Mouse (Mus musculus) heart, embryonic 14.5 days (tissue): ENCODE results near the gene Gm20696. TPM values are rescaled to one million over a fixed set of nuclear protein-coding genes. Genes with fewer than 3 reads are reported as not detected.

Experiments
- ATAC-seq: fragments of 200-750 bp; cut with Nextera tagmentation; 2 replicates; pipeline ENCODE4 v1.8.0; 2017; ENCODE audit warnings: low read depth, moderate TSS enrichment; ENCODE audit not compliant: insufficient number of reproducible peaks, insufficient read depth, low FRiP score
- H3K27ac ChIP-seq, 2 experiments: fragments of 200-500 bp in 1 of 2; fragments of 300-500 bp in 1 of 2; sonication (generic) in 1 of 2; replicated peaks in 1 of 2; 2 replicates each; pipeline ENCODE4 v1.5.1; 2012 to 2014; ENCODE audit warnings: low read depth in 2 of 2, low read length in 2 of 2, control low read depth in 1 of 2, mild to moderate bottlenecking in 1 of 2, mixed read lengths in 1 of 2; ENCODE audit not compliant: control insufficient read depth in 1 of 2, insufficient read depth in 1 of 2
- H3K27me3 ChIP-seq: fragments of 300-500 bp; sonication (generic); 2 replicates; pipeline ENCODE4 v1.6.1; 2014; ENCODE audit warnings: mild to moderate bottlenecking, low read length, control low read depth; ENCODE audit not compliant: control insufficient read depth, insufficient read depth
- H3K36me3 ChIP-seq: fragments of 300-500 bp; sonication (generic); 2 replicates; pipeline ENCODE4 v1.6.1; 2014; ENCODE audit warnings: mild to moderate bottlenecking, control low read depth, low read length, mixed read lengths; ENCODE audit not compliant: control insufficient read depth, insufficient read depth
- H3K4me1 ChIP-seq, 2 experiments: fragments of 200-500 bp in 1 of 2; fragments of 300-500 bp in 1 of 2; sonication (generic) in 1 of 2; 2 replicates each; pipeline ENCODE4 v1.6.1; 2012 to 2014; ENCODE audit warnings: low read length in 2 of 2, control low read depth in 1 of 2, mixed read lengths in 1 of 2; ENCODE audit not compliant: control insufficient read depth in 2 of 2, insufficient read depth in 2 of 2
- H3K4me2 ChIP-seq: fragments of 300-500 bp; sonication (generic); 2 replicates; pipeline ENCODE4 v1.6.1; 2014; ENCODE audit warnings: mild to moderate bottlenecking, low read length
- H3K4me3 ChIP-seq, 2 experiments: fragments of 200-500 bp in 1 of 2; fragments of 300-500 bp in 1 of 2; sonication (generic) in 1 of 2; 2 replicates each; pipeline ENCODE4 v1.5.1; 2012 to 2014; ENCODE audit warnings: low read length in 2 of 2, mild to moderate bottlenecking in 2 of 2, control low read depth in 1 of 2, low read depth in 1 of 2, moderate library complexity in 1 of 2; ENCODE audit not compliant: control insufficient read depth in 1 of 2, insufficient read depth in 1 of 2
- H3K9ac ChIP-seq: fragments of 300-500 bp; sonication (generic); 2 replicates; pipeline ENCODE4 v1.6.1; 2014; ENCODE audit warnings: mild to moderate bottlenecking, low read length
- H3K9me3 ChIP-seq: fragments of 300-500 bp; sonication (generic); 2 replicates; pipeline ENCODE4 v1.6.1; 2016; ENCODE audit warnings: low read length, control low read depth; ENCODE audit not compliant: control insufficient read depth
- WGBS: fragments of 180-500 bp; shearing (Covaris S2); extraction: QIAGEN DNeasy Blood & Tissue Kit; methylation state at CpG from one replicate; pipeline ENCODE4 v1.1.7; 2014; 5-methylcytosine and 5-hydroxymethylcytosine counted together
- polyA plus RNA-seq: library from polyadenylated mRNA; unstranded; fragments of >200 nt; fragmentation: Nextera tagmentation; extraction: Ambion mirVana; gene quantifications from 2 replicates; pipeline ENCODE4 v1.2.1, GENCODE M21; 2014

Gene Gm20696
- polyA plus RNA-seq, 1 experiment from 2014 or later, result 3.9 TPM

DNA sequence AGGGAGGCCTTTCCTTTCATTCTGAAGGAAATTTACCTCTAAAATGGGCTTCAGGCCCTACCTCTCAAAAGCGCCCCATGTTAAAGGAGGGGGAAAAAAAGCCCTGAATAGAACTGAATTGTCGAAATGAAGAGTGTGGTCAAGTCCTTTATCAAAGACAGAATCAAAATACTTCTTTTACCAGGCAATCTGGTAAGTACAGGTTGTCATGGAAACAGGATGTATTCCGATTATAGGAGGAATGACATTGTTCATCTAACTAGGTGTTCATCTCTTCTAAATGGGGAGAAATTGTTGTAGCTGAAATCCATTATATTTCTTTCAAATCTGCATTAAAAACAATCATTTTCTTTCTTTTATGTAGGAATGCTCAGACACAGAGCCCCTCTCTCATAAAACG is 7.9 kb upstream of the Gm20696 start:
- ATAC-seq, result no peak
- Histone ChIP-seq H3K27ac (no peak overlapping the region), H3K4me1 (no peaks in the 10 kb centered on the region), H3K4me3 (no peak overlapping the region), H3K27me3 (no peaks in the 10 kb centered on the region), H3K9me3 (no peaks in the 10 kb centered on the region), H3K4me2 (no peak overlapping the region), H3K9ac (no peak overlapping the region), H3K36me3 (no peaks in the 10 kb centered on the region)
- 82% methylated on average over 4 of the region's 4 CpGs for WGBS

DNA sequence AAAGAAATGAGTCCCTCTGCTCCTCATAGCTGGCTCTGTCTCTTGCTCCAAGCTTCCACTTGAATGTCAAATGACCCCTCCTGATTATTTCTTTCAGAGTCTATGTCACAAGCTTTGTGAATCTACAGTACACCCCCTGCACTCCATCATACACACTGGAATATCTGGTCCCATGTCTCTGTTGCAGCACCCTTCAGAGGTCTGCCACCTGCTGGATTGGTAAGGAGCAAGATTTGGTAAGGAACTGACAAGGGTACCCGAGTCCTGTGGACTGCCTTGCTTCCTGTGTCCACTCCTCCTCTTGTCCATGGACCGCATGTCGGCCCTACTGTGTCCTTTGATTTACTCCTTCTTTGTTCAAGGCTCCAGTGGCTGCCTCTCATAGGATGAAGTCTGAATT is 5.2 kb upstream of the Gm20696 start:
- no peak for ATAC-seq
- no peaks in the 10 kb centered on the region for H3K36me3 ChIP-seq
- WGBS, result 54% methylated on average over 3 of the region's 3 CpGs

DNA sequence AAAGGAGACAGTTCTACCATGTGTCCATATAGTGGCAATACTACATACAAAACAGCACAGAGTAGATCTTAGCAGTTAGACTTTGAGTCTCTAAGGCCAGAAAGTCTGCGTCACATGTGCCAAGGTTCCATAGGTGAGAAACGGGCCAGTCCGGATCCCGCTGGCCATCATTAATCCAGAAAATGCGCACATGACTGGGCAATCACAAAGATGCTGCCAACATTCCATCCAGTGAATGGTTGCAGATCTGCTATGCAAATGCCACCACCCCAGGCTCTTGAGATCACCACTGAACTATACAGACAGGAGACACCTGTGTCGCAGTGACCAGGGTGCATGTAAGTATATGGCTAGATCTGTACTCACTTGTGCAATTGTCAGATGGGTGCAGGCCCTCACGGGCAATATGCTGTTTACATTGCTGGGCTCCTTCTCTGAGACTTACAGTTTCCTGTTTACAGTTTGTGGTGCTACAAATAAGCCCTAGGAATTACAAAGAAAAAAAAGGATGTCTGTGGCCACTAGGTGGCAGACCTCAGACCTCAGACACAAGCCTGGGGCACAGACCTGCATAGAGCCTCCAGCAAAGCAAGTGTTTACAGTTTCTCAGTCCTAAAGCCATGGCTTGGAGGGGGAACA is 4.0 kb upstream of the Gm20696 start:
- no peak overlapping the region for H3K4me2 ChIP-seq
- no peak overlapping the region for H3K27ac ChIP-seq
- H3K9ac ChIP-seq, result no peak overlapping the region
- H3K27me3 ChIP-seq, result no peaks in the 10 kb centered on the region
- no peak for ATAC-seq
- H3K9me3 ChIP-seq, result no peaks in the 10 kb centered on the region
- H3K36me3 ChIP-seq, result no peaks in the 10 kb centered on the region
- H3K4me3 ChIP-seq, result no peak overlapping the region
- WGBS, result 73% methylated on average over 7 of the region's 7 CpGs
- H3K4me1 ChIP-seq, result peaks cover 5 to 6% of the 10 kb centered on the region in 2 experiments; a peak in 2 of 4 replicates

More for the DNA sequence above, 5.2 kb upstream of the Gm20696 start:
- no peaks in the 10 kb centered on the region for H3K27me3 ChIP-seq
- H3K9me3 ChIP-seq, result no peaks in the 10 kb centered on the region
- H3K27ac ChIP-seq, result no peak overlapping the region
- H3K4me1 ChIP-seq, result peaks cover 4 to 5% of the 10 kb centered on the region in 2 experiments; a peak in 2 of 4 replicates
- no peak overlapping the region for H3K4me3 ChIP-seq
- no peak overlapping the region for H3K4me2 ChIP-seq
- no peak overlapping the region for H3K9ac ChIP-seq

DNA sequence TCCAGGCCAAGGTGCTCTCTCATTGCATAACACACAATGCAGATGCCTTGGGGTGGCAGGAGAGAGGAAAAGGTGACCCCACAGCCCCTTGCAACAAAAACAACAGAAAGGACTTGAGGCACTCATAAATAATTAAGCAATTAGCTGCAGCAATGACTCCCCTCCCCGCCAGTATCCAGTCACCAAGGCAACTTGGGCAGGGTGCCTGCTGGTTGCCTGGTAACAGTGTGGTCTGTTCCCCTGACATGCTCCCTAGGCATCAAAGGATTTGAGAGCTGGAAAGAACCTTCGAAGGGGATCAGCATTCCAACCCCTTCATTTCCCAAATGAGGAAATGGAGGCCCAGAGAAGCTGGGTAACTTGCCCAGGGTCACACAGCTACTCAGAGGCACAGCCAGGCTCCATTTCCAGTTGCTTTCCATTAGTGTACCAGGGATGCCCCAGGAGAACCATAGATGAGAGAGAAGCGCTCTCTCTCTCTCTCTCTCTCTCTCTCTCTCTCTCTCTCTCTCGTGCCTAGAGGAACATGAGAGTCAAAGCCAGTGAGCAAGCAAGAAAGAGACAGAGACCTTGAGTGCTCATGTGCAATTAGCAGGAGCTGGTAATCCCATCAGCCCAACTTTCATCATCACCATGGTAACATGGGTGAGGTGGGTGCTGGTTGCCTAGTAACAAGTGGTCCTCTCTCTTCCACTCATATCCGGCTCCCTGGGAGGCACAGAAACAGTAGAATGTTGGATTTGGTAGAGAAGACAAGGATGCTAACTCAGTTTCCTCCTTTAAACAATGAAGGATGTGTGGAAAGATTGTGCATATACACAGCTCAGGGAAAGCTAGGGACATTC is 3.1 kb upstream of the Gm20696 start:
- no peaks in the 10 kb centered on the region for H3K27me3 ChIP-seq
- H3K4me1 ChIP-seq, result peaks cover 5 to 6% of the 10 kb centered on the region in 2 experiments; a peak in 2 of 4 replicates
- no peak overlapping the region for H3K27ac ChIP-seq
- H3K4me3 ChIP-seq, result no peak overlapping the region
- 52% methylated on average over 5 of the region's 5 CpGs for WGBS
- no peaks in the 10 kb centered on the region for H3K36me3 ChIP-seq
- H3K9me3 ChIP-seq, result no peaks in the 10 kb centered on the region
- ATAC-seq, result no peak
- no peak overlapping the region for H3K4me2 ChIP-seq
- H3K9ac ChIP-seq, result no peak overlapping the region

DNA sequence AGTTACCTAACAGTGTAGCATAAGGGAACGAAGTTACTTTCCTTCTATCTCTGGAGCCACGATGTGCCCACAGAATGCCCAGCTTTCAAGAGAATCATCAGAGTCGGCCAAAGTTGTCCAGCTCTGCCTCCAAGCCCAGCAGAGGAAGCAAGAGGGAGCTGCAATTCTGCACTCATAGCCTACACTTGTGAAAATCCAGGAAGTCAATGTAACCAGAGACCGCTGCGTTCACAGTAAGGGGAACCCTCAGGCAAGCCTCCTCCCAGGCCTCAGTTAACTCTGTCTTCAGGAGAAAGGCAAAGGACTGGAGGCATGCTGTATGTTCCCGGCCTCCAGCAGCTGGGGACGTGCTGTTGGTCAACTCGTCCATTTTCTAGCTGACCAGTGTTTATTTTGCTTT is 693 bp upstream of the Gm20696 start:
- no peak overlapping the region; a peak in 1 of 4 replicates for H3K4me3 ChIP-seq
- no peak overlapping the region for H3K27ac ChIP-seq
- no peaks in the 10 kb centered on the region for H3K9me3 ChIP-seq
- no peaks in the 10 kb centered on the region for H3K27me3 ChIP-seq
- no peaks in the 10 kb centered on the region for H3K36me3 ChIP-seq
- H3K4me1 ChIP-seq, result peaks cover 5 to 6% of the 10 kb centered on the region in 2 experiments; a peak in 2 of 4 replicates
- ATAC-seq, result no peak
- 53% methylated on average over 8 of the region's 8 CpGs for WGBS
- peak overlapping the region; percentile 89 for H3K4me2 ChIP-seq
- H3K9ac ChIP-seq, result peak overlapping the region; percentile 87; the same call in 1 of the 2 replicates

DNA sequence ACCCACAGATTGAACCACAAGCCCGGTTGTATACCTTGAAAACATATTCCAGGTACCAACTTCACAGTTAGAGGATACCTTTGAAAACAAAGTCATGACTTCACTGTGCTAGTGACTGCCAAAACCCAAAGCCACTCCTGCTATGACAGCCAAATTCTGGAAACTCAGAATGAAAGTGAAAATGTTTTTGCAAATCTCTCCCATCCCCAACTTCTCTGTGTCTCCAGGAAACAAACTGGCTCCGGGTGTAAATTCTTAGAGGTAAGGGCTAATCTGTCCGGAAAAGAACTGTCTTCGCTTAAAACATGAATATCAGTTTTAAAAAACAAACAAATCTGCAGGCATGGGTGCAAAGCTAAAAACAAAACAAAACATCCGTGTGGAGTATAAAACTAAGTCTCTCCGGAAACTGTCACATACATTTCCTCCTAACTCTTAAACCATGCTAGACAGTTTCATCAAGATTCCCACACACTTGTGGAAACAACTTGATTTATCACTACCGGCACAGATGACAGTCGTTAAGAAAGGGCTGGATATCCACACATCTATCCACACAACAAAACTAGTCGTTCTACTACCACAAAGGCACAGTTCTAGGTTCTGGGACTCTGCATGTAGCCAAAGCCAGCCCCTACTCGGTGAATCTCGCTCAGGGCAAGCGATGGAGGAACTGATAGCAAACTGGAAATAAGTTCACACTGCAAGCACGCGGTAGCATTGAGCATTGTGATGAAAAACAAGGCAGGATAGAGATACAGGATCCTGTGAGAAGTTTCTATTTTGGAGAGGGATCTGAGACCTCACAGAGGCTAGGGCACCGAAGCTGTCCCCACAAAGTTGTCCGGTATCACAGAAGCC is 910 bp downstream of the Gm20696 start:
- no peaks in the 10 kb centered on the region for H3K9me3 ChIP-seq
- peak overlapping the region; percentile 89 to 94 for H3K4me3 ChIP-seq
- peak overlapping the region; percentile 89 for H3K4me2 ChIP-seq
- no peaks in the 10 kb centered on the region for H3K27me3 ChIP-seq
- 27% methylated on average over 16 of the region's 16 CpGs for WGBS
- no peak overlapping the region for H3K27ac ChIP-seq
- no peak for ATAC-seq
- peak overlapping the region; percentile 87 for H3K9ac ChIP-seq
- no peaks in the 10 kb centered on the region for H3K36me3 ChIP-seq
- peaks cover 5 to 6% of the 10 kb centered on the region in 2 experiments; a peak in 2 of 4 replicates for H3K4me1 ChIP-seq

DNA sequence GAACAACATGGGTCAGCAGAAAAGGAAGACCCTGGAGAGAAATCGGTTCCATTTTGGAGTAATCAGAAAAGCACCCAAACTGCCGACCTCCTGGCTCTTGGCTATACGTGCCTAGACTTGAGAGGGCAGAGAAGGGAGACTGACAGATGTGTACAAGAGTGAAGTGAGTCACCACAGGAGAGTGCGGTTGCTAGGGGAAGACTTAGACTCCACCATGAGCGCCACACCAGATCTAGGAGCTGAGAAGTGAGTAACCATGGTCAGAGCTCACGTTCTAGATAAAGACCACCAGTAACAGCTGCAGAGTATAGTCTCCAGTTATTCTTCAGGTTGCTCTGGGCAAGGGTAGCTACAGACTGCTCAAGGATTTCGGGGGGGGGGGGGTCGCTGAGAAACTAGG is 3.4 kb downstream of the Gm20696 start:
- Histone ChIP-seq H3K4me3 (no peak overlapping the region), H3K4me1 (peaks cover 5 to 6% of the 10 kb centered on the region in 2 experiments; a peak in 2 of 4 replicates), H3K9me3 (no peaks in the 10 kb centered on the region), H3K9ac (no peak overlapping the region), H3K27me3 (no peaks in the 10 kb centered on the region), H3K36me3 (no peaks in the 10 kb centered on the region), H3K4me2 (no peak overlapping the region), H3K27ac (no peak overlapping the region)
- WGBS, result 63% methylated on average over 8 of the region's 8 CpGs
- ATAC-seq, result no peak
